Mouse (Mus musculus) hindlimb bud, embryonic 11.5 days (tissue): ENCODE data around the gene Esrrg.

Experiments used
- DNase-seq: peaks from one replicate; pipeline ENCODE4 v3.0.0-alpha.2; 2012; ENCODE audit warnings: low read depth, low spot score; ENCODE audit errors: extremely low spot score

Gene Esrrg

GRCm38 (mm10) chr1:187899541-187899940 lies 290.9 kb downstream of the Esrrg start:
- no peak for DNase-seq

- no peak for DNase-seq
These were observed 292.2 kb downstream of the Esrrg start for GRCm38 (mm10) chr1:187900756-187901155.

GRCm38 (mm10) chr1:187902176-187902575 lies 293.6 kb downstream of the Esrrg start:
- DNase-seq = no peak

- no peak for DNase-seq
These were observed 296.1 kb downstream of the Esrrg start for GRCm38 (mm10) chr1:187904731-187905130.

- DNase-seq = no peak
These were observed 298.8 kb downstream of the Esrrg start for GRCm38 (mm10) chr1:187907407-187907806.

GRCm38 (mm10) chr1:187907871-187908270 lies 299.3 kb downstream of the Esrrg start:
- DNase-seq = no peak

- no peak for DNase-seq
These were observed 302.1 kb downstream of the Esrrg start for GRCm38 (mm10) chr1:187910718-187911117.

GRCm38 (mm10) chr1:187911201-187911600 lies 302.6 kb downstream of the Esrrg start:
- DNase-seq = no peak

GRCm38 (mm10) chr1:187918303-187918702 lies 309.7 kb downstream of the Esrrg start:
- no peak for DNase-seq

GRCm38 (mm10) chr1:187918939-187919338 lies 310.3 kb downstream of the Esrrg start:
- DNase-seq = no peak

GRCm38 (mm10) chr1:187920156-187920777 lies 311.7 kb downstream of the Esrrg start:
- DNase-seq = no peak

- DNase-seq = no peak
These were observed 322.6 kb downstream of the Esrrg start for GRCm38 (mm10) chr1:187931146-187931545.

GRCm38 (mm10) chr1:187938652-187939051 lies 330.1 kb downstream of the Esrrg start:
- DNase-seq = no peak

GRCm38 (mm10) chr1:187939078-187939477 lies 330.5 kb downstream of the Esrrg start:
- DNase-seq = no peak

- DNase-seq = no peak
These were observed 342.9 kb downstream of the Esrrg start for GRCm38 (mm10) chr1:187951506-187951905.

GRCm38 (mm10) chr1:187956702-187957101 lies 348.1 kb downstream of the Esrrg start:
- DNase-seq = no peak

- no peak for DNase-seq
These were observed 350.6 kb downstream of the Esrrg start for GRCm38 (mm10) chr1:187959192-187959591.

GRCm38 (mm10) chr1:187961452-187961851 lies 352.9 kb downstream of the Esrrg start:
- DNase-seq = no peak

- DNase-seq = no peak
These were observed 356.5 kb downstream of the Esrrg start for GRCm38 (mm10) chr1:187964829-187965760.

- DNase-seq = no peak
These were observed 357.3 kb downstream of the Esrrg start for GRCm38 (mm10) chr1:187965921-187966320.

GRCm38 (mm10) chr1:187968379-187968778 lies 359.8 kb downstream of the Esrrg start:
- DNase-seq = no peak

- DNase-seq = no peak
These were observed 360.9 kb downstream of the Esrrg start for GRCm38 (mm10) chr1:187969491-187969890.
